In genomic region chr17:51790387-51791060, GRCm38 (mm10) we compare ENCODE assay signal across 9 mouse cellular contexts. TPM values are rescaled to one million over a fixed set of nuclear protein-coding genes. Genes with fewer than 3 reads are reported as not detected.
A peak's percentile ranks its signal among the peaks of the same experiment; 100 is the strongest.
DNase-seq lines count a peak whose midpoint lies in the region; ATAC-seq and TF ChIP-seq lines count a peak whose summit lies in the region.
"Had no signal": no experiment of that assay in that cellular context is flagged by ENCODE, and none has a peak within 500 bp of the region (broad histone marks: within the 10 kb centered on the region; RNA-seq: fewer than 3 reads in every experiment).

No protein-coding gene starts in this region.

- no peaks in the 10 kb centered on the region for H3K36me3 ChIP-seq in intestine, embryonic 16.5 days (ENCODE audit: control insufficient read depth, insufficient read depth, low read length)
- no peaks in the 10 kb centered on the region for H3K36me3 ChIP-seq in intestine, postnatal 0 days (ENCODE audit: control insufficient read depth, insufficient read depth)
- H3K36me3 ChIP-seq in forebrain, embryonic 16.5 days (ENCODE audit: control insufficient read depth, insufficient read depth) = no peaks in the 10 kb centered on the region
- no peaks in the 10 kb centered on the region for H3K36me3 ChIP-seq in midbrain, postnatal 0 days (ENCODE audit: insufficient read depth, low read length)

- no peak for DNase-seq in midbrain, postnatal 0 days (ENCODE audit: low spot score)
- DNase-seq in spleen, postnatal 36 days (ENCODE audit: low spot score in 2 of 2) = no peak
- DNase-seq in lung, postnatal 4 days = no peak
- DNase-seq: adrenal gland, postnatal 25 days had no signal

- TF ChIP-seq CTCF in intestine, postnatal 0 days (IDR thresholded peaks at IDR 0.05; ENCODE audit: low read depth) = no peak
- TF ChIP-seq CTCF in cortical plate, adult 2 months (IDR thresholded peaks at IDR 0.05; ENCODE audit: extremely low read depth, insufficient read depth, low read length) = no peak
- TF ChIP-seq CTCF in midbrain, postnatal 0 days (IDR thresholded peaks at IDR 0.05) = no peak

- H3K27me3 ChIP-seq in intestine, embryonic 16.5 days (replicated peaks; ENCODE audit: control insufficient read depth, insufficient read depth, low read length) = no peaks in the 10 kb centered on the region
- no peaks in the 10 kb centered on the region for H3K27me3 ChIP-seq in intestine, postnatal 0 days (replicated peaks; ENCODE audit: control insufficient read depth, insufficient read depth, low read length)
- H3K27me3 ChIP-seq in forebrain, embryonic 16.5 days (replicated peaks; ENCODE audit: control insufficient read depth, insufficient read depth, low read length) = no peaks in the 10 kb centered on the region
- H3K27me3 ChIP-seq in midbrain, postnatal 0 days (ENCODE audit: insufficient read depth, low read length) = no peaks in the 10 kb centered on the region

- H3K9ac ChIP-seq in intestine, embryonic 16.5 days (ENCODE audit: low read depth, low read length) = no peak overlapping the region
- no peak overlapping the region for H3K9ac ChIP-seq in intestine, postnatal 0 days (ENCODE audit: low read depth, low read length)
- 0 out of 2 replicates have a peak overlapping the region, but pooled peaks have one; percentile 13 for H3K9ac ChIP-seq in forebrain, embryonic 16.5 days (replicated peaks; ENCODE audit: low read depth, low read length)
- H3K9ac ChIP-seq in midbrain, postnatal 0 days (replicated peaks; ENCODE audit: low read length, poor library complexity, severe bottlenecking) = no peak overlapping the region

- H3K9me3 ChIP-seq in intestine, embryonic 16.5 days (ENCODE audit: control insufficient read depth, low read length) = no peaks in the 10 kb centered on the region
- H3K9me3 ChIP-seq in intestine, postnatal 0 days (ENCODE audit: control insufficient read depth) = no peaks in the 10 kb centered on the region
- H3K9me3 ChIP-seq in forebrain, embryonic 16.5 days (ENCODE audit: control insufficient read depth, low read length) = no peaks in the 10 kb centered on the region
- no peaks in the 10 kb centered on the region for H3K9me3 ChIP-seq in midbrain, postnatal 0 days (ENCODE audit: low read length)

- no peak overlapping the region for H3K4me3 ChIP-seq in intestine, embryonic 16.5 days (ENCODE audit: low read length)
- no peak overlapping the region for H3K4me3 ChIP-seq in intestine, postnatal 0 days (ENCODE audit: low read depth, low read length)
- H3K4me3 ChIP-seq in cortical plate, adult 2 months (ENCODE audit: insufficient read depth, low read length) = no peak overlapping the region
- H3K4me3 ChIP-seq in forebrain, embryonic 16.5 days (replicated peaks; ENCODE audit: low read length) = no peak overlapping the region; the same call in 1 of the 2 replicates
- no peak overlapping the region for H3K4me3 ChIP-seq in midbrain, postnatal 0 days (ENCODE audit: low read depth, low read length)

- no peaks in the 10 kb centered on the region for H3K4me1 ChIP-seq in intestine, embryonic 16.5 days (ENCODE audit: control insufficient read depth, insufficient read depth, low read length)
- H3K4me1 ChIP-seq in intestine, postnatal 0 days (replicated peaks; ENCODE audit: control insufficient read depth, insufficient read depth, low read length) = no peaks in the 10 kb centered on the region
- 0 out of 2 replicates have a peak, but pooled peaks cover 2% of the 10 kb centered on the region for H3K4me1 ChIP-seq in cortical plate, adult 2 months (ENCODE audit: control insufficient read depth, insufficient read depth, low read length)
- peaks cover 21% of the 10 kb centered on the region for H3K4me1 ChIP-seq in forebrain, embryonic 16.5 days (replicated peaks; ENCODE audit: control insufficient read depth, insufficient read depth, low read length)
- H3K4me1 ChIP-seq in midbrain, postnatal 0 days (ENCODE audit: insufficient read depth, low read length) = no peaks in the 10 kb centered on the region

- WGBS in intestine, embryonic 16.5 days = 37% methylated on average over 8 of the region's 8 CpGs
- WGBS in intestine, postnatal 0 days = 61% methylated on average over 8 of the region's 8 CpGs
- WGBS in forebrain, embryonic 16.5 days = 8% methylated on average over 8 of the region's 8 CpGs
- 14% methylated on average over 8 of the region's 8 CpGs for WGBS in midbrain, postnatal 0 days

- no peak overlapping the region for H3K27ac ChIP-seq in intestine, embryonic 16.5 days (ENCODE audit: low read length)
- no peak overlapping the region for H3K27ac ChIP-seq in intestine, postnatal 0 days (ENCODE audit: low read depth, low read length)
- H3K27ac ChIP-seq in cortical plate, adult 2 months (ENCODE audit: insufficient read depth, low read length) = peak overlapping the region; percentile 90; the same call in 1 of the 2 replicates
- H3K27ac ChIP-seq in forebrain, embryonic 16.5 days (ENCODE audit: low read length) = peak overlapping the region; percentile 91
- H3K27ac ChIP-seq in midbrain, postnatal 0 days (ENCODE audit: low read depth, low read length) = no peak overlapping the region

- H3K4me2 ChIP-seq in intestine, embryonic 16.5 days (ENCODE audit: low read depth, low read length) = peak overlapping the region; percentile 16; the same call in 1 of the 2 replicates
- no peak overlapping the region for H3K4me2 ChIP-seq in intestine, postnatal 0 days (replicated peaks; ENCODE audit: low read depth)
- H3K4me2 ChIP-seq in forebrain, embryonic 16.5 days (ENCODE audit: low read length) = peak overlapping the region; percentile 36
- peak overlapping the region; percentile 31; the same call in 1 of the 2 replicates for H3K4me2 ChIP-seq in midbrain, postnatal 0 days (ENCODE audit: low read depth, low read length, poor library complexity, severe bottlenecking)

- TF ChIP-seq POLR2A in cortical plate, adult 2 months (IDR thresholded peaks at IDR 0.05; ENCODE audit: extremely low read depth, insufficient read depth, low read length) = no peak

- no peak for ATAC-seq in intestine, embryonic 16.5 days
- ATAC-seq in intestine, postnatal 0 days = no peak
- peak; percentile 84 for ATAC-seq in forebrain, embryonic 16.5 days
- ATAC-seq in midbrain, postnatal 0 days (ENCODE audit: low FRiP score) = no peak
- ATAC-seq in frontal cortex, adult (ENCODE audit: low TSS enrichment) = no peak

RNA-seq across cellular contexts. Expression of gene Satb1, which starts 42.6 kb away (rescaled TPM):
- 2.6 and 3.3 TPM in 2 replicates for polyA plus RNA-seq in intestine, embryonic 16.5 days (2015; fragmentation: Nextera tagmentation; extraction: Ambion mirVana)
- 2.0 and 2.4 TPM in 2 replicates for polyA plus RNA-seq in intestine, postnatal 0 days (2015; fragmentation: Nextera tagmentation; extraction: Ambion mirVana)
- 86.8 and 93.1 TPM in 2 replicates for polyA plus RNA-seq in cortical plate, adult 2 months (2012; rRNA removed)
- 43.2 and 50.9 TPM in 2 replicates for polyA plus RNA-seq in forebrain, embryonic 16.5 days (2015; fragmentation: Nextera tagmentation; extraction: Ambion mirVana)
- total RNA-seq in midbrain, postnatal 0 days (2014; rRNA removed) = 26.6 and 29.8 TPM in 2 replicates
- polyA plus RNA-seq in midbrain, postnatal 0 days (2015; fragmentation: Nextera tagmentation; extraction: Ambion mirVana) = 11.7 and 13.6 TPM in 2 replicates

Comparison
In these comparisons a context has a peak if more than half of its experiments do, and no peak if none do; other contexts are left out.
1. H3K27ac ChIP-seq: peak in cortical plate, adult 2 months (single experiment) and forebrain, embryonic 16.5 days (single experiment); none in intestine, embryonic 16.5 days (single experiment), intestine, postnatal 0 days (single experiment) and midbrain, postnatal 0 days (single experiment).